Mouse (Mus musculus): ENCODE data around the gene Rangrf.
"Not testable (repeated sequence)": the region's sequence is repeated elsewhere in the genome, so short reads cannot be mapped to it uniquely, and the experiment has no call there.

DNA sequence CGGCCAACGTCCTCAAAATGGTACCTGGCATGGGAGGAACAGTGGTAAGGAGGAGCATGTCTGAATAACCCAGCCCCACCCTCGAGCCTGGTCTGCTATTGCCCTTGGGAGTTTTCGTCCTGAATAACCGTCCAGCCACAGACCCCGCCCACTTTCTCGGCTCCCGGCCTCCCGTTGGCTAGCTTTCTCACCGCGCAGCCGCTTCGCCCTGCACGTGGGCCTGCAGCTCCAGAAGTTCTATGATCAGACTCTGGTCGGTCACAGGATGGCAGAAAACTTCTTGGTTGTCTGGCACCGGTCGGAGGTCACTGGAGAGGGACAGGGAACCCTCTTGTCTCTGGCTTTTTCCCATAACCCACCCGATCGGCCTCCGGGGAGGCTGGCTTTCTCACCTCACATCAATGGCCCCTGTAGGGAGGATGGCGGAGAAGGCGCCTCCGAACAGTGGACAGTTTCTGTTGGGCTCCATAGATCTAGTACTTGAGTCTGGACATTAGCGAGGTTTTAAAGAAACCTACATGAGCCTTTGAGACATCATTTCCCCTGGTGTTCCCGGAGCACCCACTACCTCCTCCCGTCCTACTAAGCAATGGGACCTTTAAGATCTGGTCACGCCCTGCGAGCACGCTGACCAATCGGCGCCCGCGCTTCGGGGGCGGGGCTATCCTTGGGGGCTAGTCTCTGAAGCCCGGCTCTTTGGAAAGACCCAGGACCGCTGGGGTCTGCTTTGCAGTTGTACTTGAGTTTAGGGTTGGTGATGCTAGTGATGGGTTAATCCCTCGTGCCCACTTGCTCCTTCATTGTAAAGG lies 1.5 kb downstream of the Rangrf start:
- TF ChIP-seq CTCF (IDR thresholded peaks at IDR 0.05; ENCODE audit: control insufficient read depth, insufficient read depth, low read length); POLR2A (IDR thresholded peaks at IDR 0.05; ENCODE audit: borderline replicate concordance, control insufficient read depth, low read depth, low read length): not testable (repeated sequence)
